Mouse (Mus musculus) T-cell, adult 2 months (primary cell): ENCODE data around the gene Arhgap28.

Experiments
- DNase-seq: peaks from one replicate; pipeline ENCODE4 v3.0.0; 2022; ENCODE audit warnings: low spot score

Gene Arhgap28

GRCm38 (mm10) chr17:67935556-67935955 is 68.4 kb downstream of the Arhgap28 start:
- DNase-seq = no peak

- no peak for DNase-seq
Measured at GRCm38 (mm10) chr17:67931396-67931795, 72.5 kb downstream of the Arhgap28 start.

- DNase-seq = no peak
Measured at GRCm38 (mm10) chr17:67930957-67931356, 73.0 kb downstream of the Arhgap28 start.

- DNase-seq = no peak
Measured at GRCm38 (mm10) chr17:67930467-67930866, 73.5 kb downstream of the Arhgap28 start.

- no peak for DNase-seq
Measured at GRCm38 (mm10) chr17:67928280-67928679, 75.6 kb downstream of the Arhgap28 start.

- DNase-seq = no peak
Measured at GRCm38 (mm10) chr17:67927864-67928263, 76.1 kb downstream of the Arhgap28 start.

GRCm38 (mm10) chr17:67919959-67920358 is 84.0 kb downstream of the Arhgap28 start:
- DNase-seq = no peak

GRCm38 (mm10) chr17:67918201-67918600 is 85.7 kb downstream of the Arhgap28 start:
- DNase-seq = no peak

- DNase-seq = no peak
Measured at GRCm38 (mm10) chr17:67916901-67917300, 87.0 kb downstream of the Arhgap28 start.

- no peak for DNase-seq
Measured at GRCm38 (mm10) chr17:67912640-67913039, 91.3 kb downstream of the Arhgap28 start.

GRCm38 (mm10) chr17:67912051-67912450 is 91.9 kb downstream of the Arhgap28 start:
- DNase-seq = no peak

GRCm38 (mm10) chr17:67908537-67908936 is 95.4 kb downstream of the Arhgap28 start:
- no peak for DNase-seq

GRCm38 (mm10) chr17:67908137-67908536 is 95.8 kb downstream of the Arhgap28 start:
- DNase-seq = no peak

- no peak for DNase-seq
Measured at GRCm38 (mm10) chr17:67907532-67908054, 96.3 kb downstream of the Arhgap28 start.

- DNase-seq = no peak
Measured at GRCm38 (mm10) chr17:67906236-67906635, 97.7 kb downstream of the Arhgap28 start.

- DNase-seq = no peak
Measured at GRCm38 (mm10) chr17:67904315-67904944, 99.5 kb downstream of the Arhgap28 start.

- no peak for DNase-seq
Measured at GRCm38 (mm10) chr17:67902847-67903246, 101.1 kb downstream of the Arhgap28 start.

GRCm38 (mm10) chr17:67901161-67901560 is 102.8 kb downstream of the Arhgap28 start:
- DNase-seq = no peak

- DNase-seq = no peak
Measured at GRCm38 (mm10) chr17:67899376-67899775, 104.5 kb downstream of the Arhgap28 start.

GRCm38 (mm10) chr17:67896413-67896812 is 107.5 kb downstream of the Arhgap28 start:
- DNase-seq = no peak

GRCm38 (mm10) chr17:67889481-67890325 is 114.2 kb downstream of the Arhgap28 start:
- DNase-seq = no peak

GRCm38 (mm10) chr17:67888081-67888480 is 115.8 kb downstream of the Arhgap28 start:
- no peak for DNase-seq

GRCm38 (mm10) chr17:67886326-67886725 is 117.6 kb downstream of the Arhgap28 start:
- DNase-seq = no peak
